Mouse (Mus musculus) myocyte (in vitro differentiated cells): Measurements from ENCODE around the gene Akap8l.

Source experiments
- MYOD1 ChIP-seq, 3 experiments: IDR thresholded peaks; one replicate each; pipeline ENCODE4 v1.6.1; 2011; ENCODE audit warnings: control low read depth in 2 of 3, low read depth in 2 of 3, mild to moderate bottlenecking in 2 of 3, moderate library complexity in 1 of 3; ENCODE audit not compliant: insufficient read length in 2 of 3, control insufficient read depth in 1 of 3
- POLR2A ChIP-seq: IDR thresholded peaks from one replicate; pipeline ENCODE4 v1.6.1; 2011; ENCODE audit warnings: low read depth, mild to moderate bottlenecking, control low read depth, moderate library complexity; ENCODE audit not compliant: insufficient read length

DNA sequence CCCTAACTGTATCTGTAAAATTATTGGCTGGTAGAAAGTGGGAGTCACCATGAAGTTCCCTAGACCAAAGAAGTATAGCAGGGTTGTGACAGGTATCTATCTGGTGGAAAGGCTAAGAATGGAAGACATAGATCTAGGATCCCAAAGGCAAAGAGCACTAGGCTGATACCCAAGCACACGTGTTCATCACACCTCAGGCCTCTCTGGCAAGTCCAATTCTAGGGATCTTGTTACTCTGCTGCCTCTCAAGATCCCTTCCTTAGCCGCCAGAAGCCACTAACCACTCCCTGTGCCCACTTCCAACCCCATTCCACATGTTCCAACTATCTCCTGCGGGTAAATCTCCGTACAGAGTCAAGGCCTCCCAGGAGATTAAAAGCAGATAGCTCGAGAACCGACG, 30.5 kb downstream of the Akap8l start:
- TF ChIP-seq POLR2A (no peak), MYOD1 (IDR thresholded peaks at IDR 0.05; ENCODE audit: control insufficient read depth in 1 of 3, insufficient read length in 2 of 3, low read depth in 2 of 3) (no peak)
